Mouse (Mus musculus) heart, embryonic 15.5 days (tissue): ENCODE results near the gene Ermap. TPM values are rescaled to one million over a fixed set of nuclear protein-coding genes. Genes with fewer than 3 reads are reported as not detected.

Experiments used
- ATAC-seq: fragments of 200-750 bp; cut with Nextera tagmentation; replicated peaks from 2 replicates; pipeline ENCODE4 v1.8.0; 2017; ENCODE audit warnings: low read depth, moderate TSS enrichment; ENCODE audit not compliant: insufficient number of reproducible peaks, insufficient read depth, low FRiP score
- H3K27ac ChIP-seq: fragments of 300-500 bp; sonication (generic); 2 replicates; pipeline ENCODE4 v1.5.1; 2015; ENCODE audit warnings: mild to moderate bottlenecking, inconsistent platforms
- H3K27me3 ChIP-seq: fragments of 300-500 bp; sonication (generic); 2 replicates; pipeline ENCODE4 v1.6.1; 2015; ENCODE audit warnings: inconsistent platforms
- H3K36me3 ChIP-seq: fragments of 300-500 bp; sonication (generic); 2 replicates; pipeline ENCODE4 v1.6.1; 2015; ENCODE audit warnings: mild to moderate bottlenecking, inconsistent platforms
- H3K4me1 ChIP-seq: fragments of 300-500 bp; sonication (generic); replicated peaks from 2 replicates; pipeline ENCODE4 v1.6.1; 2015; ENCODE audit warnings: inconsistent platforms
- H3K4me2 ChIP-seq: fragments of 300-500 bp; sonication (generic); 2 replicates; pipeline ENCODE4 v1.6.1; 2015; ENCODE audit warnings: inconsistent platforms, mild to moderate bottlenecking, moderate library complexity
- H3K4me3 ChIP-seq: fragments of 300-500 bp; sonication (generic); 2 replicates; pipeline ENCODE4 v1.5.1; 2015; ENCODE audit warnings: mild to moderate bottlenecking, inconsistent platforms
- H3K9ac ChIP-seq: fragments of 300-500 bp; sonication (generic); 2 replicates; pipeline ENCODE4 v1.6.1; 2015; ENCODE audit warnings: mild to moderate bottlenecking, inconsistent platforms
- H3K9me3 ChIP-seq: fragments of 300-500 bp; sonication (generic); replicated peaks from 2 replicates; pipeline ENCODE4 v1.6.1; 2016; ENCODE audit warnings: inconsistent platforms
- WGBS: fragments of 180-500 bp; shearing (Covaris S2); methylation state at CpG from one replicate; pipeline ENCODE4 v1.1.7; 2015; ENCODE audit warnings: mixed read lengths; 5-methylcytosine and 5-hydroxymethylcytosine counted together
- polyA plus RNA-seq: library from polyadenylated mRNA; unstranded; fragments of >200 nt; fragmentation: Nextera tagmentation; extraction: Ambion mirVana; gene quantifications from 2 replicates; pipeline ENCODE4 v1.2.1, GENCODE M21; 2015

Ermap gene
- polyA plus RNA-seq, 1 experiment from 2014 or later, result 0.69 TPM

DNA sequence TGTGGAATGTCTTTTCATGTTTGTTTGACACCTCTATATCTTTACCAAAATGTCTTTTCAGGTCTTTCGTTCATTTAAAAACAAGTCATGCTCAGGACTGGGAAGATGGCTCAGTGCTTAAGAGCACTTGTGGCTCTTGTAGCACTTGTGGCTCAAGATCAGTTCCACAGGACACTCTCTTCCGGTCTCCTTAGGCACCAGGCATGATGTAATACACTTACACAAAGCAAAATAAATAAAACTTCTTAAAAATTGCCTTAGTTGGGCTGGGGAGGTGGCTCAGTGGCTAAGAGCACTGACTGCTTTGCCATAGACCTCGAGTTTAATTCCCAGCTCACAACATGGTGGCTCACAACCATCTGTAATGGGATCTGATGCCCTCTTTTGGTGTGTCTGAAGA lies 28.5 kb downstream of the Ermap start:
- Histone ChIP-seq H3K9me3 (no peaks in the 10 kb centered on the region), H3K9ac (no peak overlapping the region), H3K27ac (no peak overlapping the region), H3K4me1 (no peaks in the 10 kb centered on the region), H3K4me2 (no peak overlapping the region), H3K27me3 (no peaks in the 10 kb centered on the region), H3K4me3 (no peak overlapping the region), H3K36me3 (no peaks in the 10 kb centered on the region)
- ATAC-seq, result no peak
- 72% methylated on average over 3 of the region's 3 CpGs for WGBS

DNA sequence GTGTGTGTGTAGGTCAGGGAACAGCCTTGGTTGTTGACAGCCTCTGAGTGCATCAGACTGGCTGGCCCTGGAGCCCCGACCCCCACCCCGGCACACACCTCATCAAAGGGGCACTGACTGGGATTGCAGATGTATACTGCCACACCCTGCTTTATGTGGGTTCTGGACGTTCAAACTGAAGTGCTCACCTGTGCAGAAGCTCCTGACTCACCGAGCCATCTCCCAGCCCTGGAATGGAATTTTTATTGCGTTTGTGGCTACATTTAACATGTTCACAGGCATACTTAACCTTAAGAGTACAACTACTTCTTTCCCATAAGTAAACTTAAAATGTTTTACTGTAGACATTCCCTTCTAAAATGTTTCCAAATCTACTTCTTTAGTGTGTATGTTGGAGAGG lies 31.9 kb downstream of the Ermap start:
- ATAC-seq, result no peak
- H3K27ac ChIP-seq, result no peak overlapping the region
- WGBS, result 57% methylated on average over 5 of the region's 5 CpGs
- H3K4me1 ChIP-seq, result no peaks in the 10 kb centered on the region
- no peak overlapping the region for H3K4me2 ChIP-seq
- no peaks in the 10 kb centered on the region for H3K36me3 ChIP-seq
- no peaks in the 10 kb centered on the region for H3K27me3 ChIP-seq
- H3K4me3 ChIP-seq, result no peak overlapping the region
- H3K9ac ChIP-seq, result no peak overlapping the region
- no peaks in the 10 kb centered on the region for H3K9me3 ChIP-seq

DNA sequence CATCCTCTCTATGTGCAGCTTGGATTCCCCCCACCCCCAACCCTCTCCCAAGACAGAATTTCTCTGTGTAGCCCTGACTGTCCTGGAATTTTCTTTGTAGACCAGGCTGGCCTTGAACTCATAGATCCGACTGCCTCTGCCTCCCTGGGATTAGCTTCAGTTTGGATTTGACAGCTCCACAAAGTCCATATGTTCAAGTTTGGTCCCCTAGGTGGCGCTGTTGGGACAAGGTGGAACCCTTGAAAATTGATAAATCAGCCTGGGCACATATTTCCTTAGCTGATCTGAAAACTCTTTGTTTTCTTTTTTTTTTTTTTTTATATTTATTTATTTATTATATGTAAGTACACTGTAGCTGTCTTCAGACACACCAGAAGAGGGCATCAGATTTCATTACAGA lies 32.6 kb downstream of the Ermap start:
- WGBS, result 26% methylated on average over 2 of the region's 2 CpGs
- H3K4me3 ChIP-seq, result no peak overlapping the region
- no peaks in the 10 kb centered on the region for H3K27me3 ChIP-seq
- no peaks in the 10 kb centered on the region for H3K4me1 ChIP-seq
- H3K9ac ChIP-seq, result no peak overlapping the region
- no peak overlapping the region for H3K4me2 ChIP-seq
- ATAC-seq, result no peak
- no peaks in the 10 kb centered on the region for H3K9me3 ChIP-seq
- H3K36me3 ChIP-seq, result no peaks in the 10 kb centered on the region
- no peak overlapping the region for H3K27ac ChIP-seq

DNA sequence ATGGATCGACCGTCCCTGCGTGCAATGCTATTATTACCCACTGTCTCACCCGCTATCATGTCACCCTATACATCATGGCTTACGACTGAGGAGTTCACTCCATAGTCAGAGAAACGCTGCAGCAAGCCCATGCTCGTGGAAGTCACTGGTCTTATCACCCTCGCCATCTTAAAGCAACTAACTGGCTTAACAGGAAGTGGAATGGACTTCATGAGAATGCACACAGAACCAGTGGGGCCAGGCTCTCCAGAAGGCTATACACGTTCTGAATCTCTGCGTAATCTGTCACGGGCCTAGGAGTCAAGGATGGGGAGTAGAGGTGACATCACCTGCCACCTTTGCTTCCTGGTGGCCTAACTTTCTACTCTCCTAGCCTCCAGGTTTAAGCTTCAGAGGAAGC lies 41.1 kb downstream of the Ermap start:
- WGBS, result 73% methylated on average over 11 of the region's 11 CpGs
- Histone ChIP-seq H3K27me3 (peaks cover 4% of the 10 kb centered on the region; the same call in 1 of the 2 replicates), H3K9ac (no peak overlapping the region), H3K4me2 (no peak overlapping the region), H3K4me3 (no peak overlapping the region), H3K27ac (no peak overlapping the region), H3K4me1 (no peaks in the 10 kb centered on the region), H3K9me3 (no peaks in the 10 kb centered on the region), H3K36me3 (no peaks in the 10 kb centered on the region)
- no peak for ATAC-seq

DNA sequence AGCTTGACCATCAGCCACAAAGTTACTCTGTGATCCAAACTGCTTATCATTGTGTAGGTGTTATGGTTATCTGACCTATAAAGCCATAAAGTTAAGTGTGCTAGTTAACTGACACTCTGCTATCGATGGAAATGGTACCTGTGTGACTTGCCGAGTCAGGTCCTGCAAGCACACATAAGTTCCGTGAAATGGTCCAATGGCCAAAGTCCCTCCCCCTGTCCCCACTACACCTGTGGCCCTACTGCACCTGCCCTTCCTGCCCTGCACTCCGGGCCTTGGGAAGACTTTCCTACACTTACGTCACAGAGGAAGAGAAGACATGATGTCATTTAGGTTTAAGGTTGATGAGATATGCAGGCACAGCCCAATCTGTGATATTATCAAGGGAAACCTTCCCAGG lies 42.5 kb downstream of the Ermap start:
- H3K27me3 ChIP-seq, result peaks cover 4% of the 10 kb centered on the region; the same call in 1 of the 2 replicates
- H3K9ac ChIP-seq, result no peak overlapping the region
- no peak overlapping the region for H3K27ac ChIP-seq
- H3K36me3 ChIP-seq, result no peaks in the 10 kb centered on the region
- WGBS, result 87% methylated on average over 5 of the region's 5 CpGs
- H3K4me3 ChIP-seq, result no peak overlapping the region
- peaks cover 3% of the 10 kb centered on the region; the same call in 1 of the 2 replicates for H3K4me1 ChIP-seq
- H3K4me2 ChIP-seq, result no peak overlapping the region
- ATAC-seq, result no peak
- no peaks in the 10 kb centered on the region for H3K9me3 ChIP-seq

DNA sequence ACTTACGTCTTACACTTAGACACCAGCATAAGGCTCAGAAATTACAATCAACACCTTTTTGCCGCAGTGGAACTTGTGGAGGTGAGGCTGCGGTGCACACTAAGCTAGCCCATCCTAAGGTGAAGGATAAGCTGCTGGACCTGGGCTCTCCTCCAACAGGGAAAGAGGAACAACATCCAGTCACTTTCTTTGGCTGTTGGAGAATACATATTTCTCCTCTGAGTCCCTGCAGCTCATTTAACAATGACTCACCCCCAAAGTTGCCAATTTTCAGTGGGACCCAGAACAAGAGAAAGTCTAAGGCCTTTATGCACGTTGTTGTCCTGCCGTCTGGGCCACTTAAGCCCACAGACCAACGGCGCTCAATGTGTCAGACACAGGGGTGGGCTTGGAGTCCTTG lies 43.0 kb downstream of the Ermap start:
- Histone ChIP-seq H3K4me2 (no peak overlapping the region), H3K27ac (no peak overlapping the region), H3K4me1 (peaks cover 3% of the 10 kb centered on the region; the same call in 1 of the 2 replicates), H3K9ac (no peak overlapping the region), H3K9me3 (no peaks in the 10 kb centered on the region), H3K4me3 (no peak overlapping the region), H3K36me3 (no peaks in the 10 kb centered on the region), H3K27me3 (peaks cover 4% of the 10 kb centered on the region; the same call in 1 of the 2 replicates)
- 84% methylated on average over 7 of the region's 7 CpGs for WGBS
- no peak for ATAC-seq

DNA sequence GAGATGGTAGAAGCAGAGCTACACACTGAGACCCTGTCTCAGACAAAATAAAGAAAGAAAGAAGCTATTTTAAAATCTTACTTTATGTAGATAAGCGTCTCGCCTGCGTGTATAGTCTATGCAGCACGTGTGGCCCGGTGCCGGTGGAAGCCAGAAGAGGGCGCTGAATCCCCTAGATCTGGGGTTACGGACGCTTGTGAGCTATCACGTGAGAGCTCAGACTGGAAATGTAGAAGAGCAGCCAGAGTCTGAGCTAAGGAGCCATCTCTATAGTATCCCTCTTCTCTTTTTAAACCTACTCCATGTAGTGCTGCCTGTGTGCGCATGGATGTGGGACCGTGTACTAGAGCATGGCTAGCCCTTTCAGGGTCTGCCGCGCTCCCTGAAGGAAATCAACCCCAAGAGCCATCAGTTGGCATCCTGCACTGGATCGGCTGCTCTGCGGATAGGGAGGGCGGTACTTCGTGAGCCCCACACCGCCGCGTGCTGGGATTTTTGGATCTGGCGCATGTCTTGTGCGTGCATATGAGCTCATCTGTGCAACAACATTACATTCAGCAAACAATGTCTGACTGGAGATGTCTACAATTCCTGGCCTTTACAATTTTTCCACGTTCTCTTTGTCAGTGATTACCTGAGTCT lies 47.5 kb downstream of the Ermap start:
- H3K9ac ChIP-seq, result no peak overlapping the region
- H3K27ac ChIP-seq, result no peak overlapping the region
- 24% methylated on average over 24 of the region's 24 CpGs for WGBS
- peaks cover 14% of the 10 kb centered on the region for H3K4me1 ChIP-seq
- H3K4me2 ChIP-seq, result peak overlapping the region; percentile 54
- peak overlapping the region; percentile 23 for H3K4me3 ChIP-seq
- peaks cover 5% of the 10 kb centered on the region; the same call in 1 of the 2 replicates for H3K36me3 ChIP-seq
- H3K9me3 ChIP-seq, result no peaks in the 10 kb centered on the region
- no peaks in the 10 kb centered on the region for H3K27me3 ChIP-seq
- ATAC-seq, result peak; percentile 54; the same call in 1 of the 2 replicates

DNA sequence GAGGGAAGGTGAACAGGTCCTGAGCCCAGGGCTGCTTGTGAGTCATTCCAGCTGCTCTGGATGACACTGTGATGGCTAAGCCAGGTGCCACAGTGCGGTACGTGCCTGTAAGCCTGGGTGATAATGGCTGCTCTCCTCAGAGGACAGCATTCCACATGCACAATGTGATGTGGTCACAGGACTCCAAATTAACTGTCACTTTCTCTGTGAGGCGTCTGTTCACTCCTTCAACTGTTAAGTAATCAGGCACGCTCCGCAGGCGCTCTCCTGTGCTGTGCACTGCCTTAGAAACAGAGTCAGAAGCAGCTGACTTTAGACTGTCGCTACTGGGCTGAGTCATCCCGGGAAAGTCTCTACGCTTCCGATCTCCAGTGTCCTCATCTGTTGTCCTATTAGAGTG lies 48.6 kb downstream of the Ermap start:
- no peaks in the 10 kb centered on the region for H3K9me3 ChIP-seq
- peak overlapping the region; percentile 38 for H3K27ac ChIP-seq
- H3K9ac ChIP-seq, result no peak overlapping the region
- 29% methylated on average over 10 of the region's 10 CpGs for WGBS
- H3K36me3 ChIP-seq, result peaks cover 17% of the 10 kb centered on the region
- peaks cover 16% of the 10 kb centered on the region for H3K4me1 ChIP-seq
- H3K4me3 ChIP-seq, result no peak overlapping the region
- H3K4me2 ChIP-seq, result no peak overlapping the region
- H3K27me3 ChIP-seq, result no peaks in the 10 kb centered on the region
- 0 out of 2 replicates have a peak, but pooled peaks have one; percentile 26 for ATAC-seq

DNA sequence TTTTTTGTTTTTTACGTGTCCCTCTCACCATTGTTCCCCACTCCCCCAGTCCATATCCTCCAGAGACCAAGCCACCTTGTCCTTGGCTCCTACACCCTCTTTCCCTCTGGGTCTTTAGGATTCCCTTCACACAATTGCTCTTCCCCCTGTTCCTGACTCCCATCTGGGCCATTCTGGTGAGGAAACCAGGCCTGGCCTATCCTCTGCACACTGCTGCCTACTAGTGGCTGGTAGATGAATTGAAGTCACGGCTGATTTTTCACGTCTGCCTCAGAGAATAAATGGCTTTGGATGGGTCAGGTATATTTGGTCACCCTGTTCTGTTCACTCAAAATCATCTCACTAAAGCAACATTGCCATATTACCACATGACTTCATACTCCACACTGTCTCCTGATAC lies 49.7 kb downstream of the Ermap start:
- no peaks in the 10 kb centered on the region for H3K27me3 ChIP-seq
- 58% methylated on average over 3 of the region's 3 CpGs for WGBS
- no peak overlapping the region for H3K27ac ChIP-seq
- peaks cover 16% of the 10 kb centered on the region for H3K4me1 ChIP-seq
- no peak overlapping the region for H3K4me2 ChIP-seq
- ATAC-seq, result no peak
- H3K36me3 ChIP-seq, result peaks cover 27% of the 10 kb centered on the region
- no peak overlapping the region for H3K4me3 ChIP-seq
- H3K9ac ChIP-seq, result no peak overlapping the region
- no peaks in the 10 kb centered on the region for H3K9me3 ChIP-seq

DNA sequence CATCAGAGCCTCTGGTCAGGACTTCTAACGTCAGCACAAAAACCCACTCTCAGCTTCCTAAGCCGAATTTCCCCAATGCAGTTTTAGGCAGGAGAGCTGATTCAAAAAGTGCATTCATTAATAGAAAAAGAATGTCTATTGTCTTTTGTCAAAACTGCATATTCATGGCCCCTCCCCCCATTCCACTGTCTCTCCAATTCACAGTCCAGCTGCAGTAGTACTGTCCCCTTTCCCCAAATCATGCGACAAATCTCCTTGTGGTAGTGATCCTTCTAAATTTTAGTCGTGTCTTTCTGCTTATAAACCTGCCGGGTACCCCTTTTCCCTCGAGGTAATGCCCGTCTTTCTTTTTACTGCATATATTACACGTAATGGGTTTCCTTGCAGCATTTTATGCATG lies 51.0 kb downstream of the Ermap start:
- H3K4me1 ChIP-seq, result peaks cover 16% of the 10 kb centered on the region
- H3K9me3 ChIP-seq, result no peaks in the 10 kb centered on the region
- ATAC-seq, result no peak
- peaks cover 41% of the 10 kb centered on the region for H3K36me3 ChIP-seq
- no peak overlapping the region for H3K4me3 ChIP-seq
- H3K4me2 ChIP-seq, result no peak overlapping the region
- WGBS, result 68% methylated on average over 8 of the region's 8 CpGs
- no peak overlapping the region for H3K27ac ChIP-seq
- no peak overlapping the region for H3K9ac ChIP-seq
- H3K27me3 ChIP-seq, result no peaks in the 10 kb centered on the region

DNA sequence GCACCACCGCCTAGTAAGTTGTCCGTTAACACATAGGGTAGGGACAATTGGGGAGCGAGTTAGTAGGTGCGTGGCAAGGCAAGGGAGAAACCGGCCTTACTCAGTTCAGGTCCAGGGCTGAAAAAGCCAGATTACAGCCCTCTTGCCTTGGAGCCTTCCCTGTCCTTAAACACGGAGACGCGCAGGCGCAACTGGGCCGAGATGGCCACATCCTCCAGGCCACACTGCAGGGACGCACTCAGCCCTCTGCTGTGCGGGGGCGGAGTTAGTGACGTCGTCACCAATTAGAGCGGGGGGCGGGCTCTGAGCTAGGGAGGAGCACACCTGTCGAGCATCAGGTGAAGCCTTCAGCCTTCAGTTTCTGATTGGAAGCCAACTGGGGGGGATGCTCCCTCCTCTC lies 51.6 kb downstream of the Ermap start:
- H3K4me2 ChIP-seq, result peak overlapping the region; percentile 35
- 0 out of 2 replicates have a peak overlapping the region, but pooled peaks have one; percentile 6 for H3K27ac ChIP-seq
- ATAC-seq, result 0 out of 2 replicates have a peak, but pooled peaks have one; percentile 32
- no peak overlapping the region for H3K4me3 ChIP-seq
- 25% methylated on average over 18 of the region's 18 CpGs for WGBS
- H3K4me1 ChIP-seq, result peaks cover 16% of the 10 kb centered on the region
- H3K36me3 ChIP-seq, result peaks cover 47% of the 10 kb centered on the region
- H3K9ac ChIP-seq, result no peak overlapping the region
- H3K9me3 ChIP-seq, result no peaks in the 10 kb centered on the region
- no peaks in the 10 kb centered on the region for H3K27me3 ChIP-seq

DNA sequence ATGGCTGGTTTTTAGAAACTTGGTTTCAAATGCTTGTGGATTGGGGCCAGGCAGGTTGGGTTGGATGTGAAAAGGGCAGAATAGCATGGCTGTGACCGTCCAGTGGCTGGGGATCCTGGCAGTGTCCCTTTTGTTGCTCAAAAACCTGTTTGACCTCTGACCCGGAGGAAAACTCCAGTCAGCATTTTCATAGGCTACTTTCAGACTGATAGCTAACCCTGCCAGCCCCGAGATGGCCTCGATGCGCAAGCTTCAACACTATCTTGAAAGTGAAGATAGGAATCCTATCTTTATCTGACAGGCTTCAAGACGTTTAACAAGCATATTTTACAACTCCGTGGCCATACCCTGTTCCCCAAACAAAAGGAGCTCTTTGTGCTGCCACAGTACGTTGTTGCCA lies 52.5 kb downstream of the Ermap start:
- Histone ChIP-seq H3K9ac (no peak overlapping the region), H3K27me3 (no peaks in the 10 kb centered on the region), H3K4me3 (no peak overlapping the region), H3K4me1 (peaks cover 13% of the 10 kb centered on the region), H3K36me3 (peaks cover 55% of the 10 kb centered on the region), H3K9me3 (no peaks in the 10 kb centered on the region), H3K27ac (no peak overlapping the region), H3K4me2 (no peak overlapping the region)
- no peak for ATAC-seq
- 50% methylated on average over 8 of the region's 8 CpGs for WGBS
